Mouse (Mus musculus) heart, postnatal 0 days (tissue): ENCODE measurements at regions not wholly inside any gene's neighbourhood (a gene's known extent, or its start where the extent isn't known, plus 50 kb on each side); places are given as distances from the start of the nearest gene placed in this dataset.
"Not testable (repeated sequence)": the region's sequence is repeated elsewhere in the genome, so short reads cannot be mapped to it uniquely, and the experiment has no call there.

Source experiments
- CTCF ChIP-seq: IDR thresholded peaks from 2 replicates; pipeline ENCODE4 v1.5.1; 2016; ENCODE audit warnings: antibody characterized with exemption, control low read depth, low read depth
- EP300 ChIP-seq: IDR thresholded peaks from 2 replicates; pipeline ENCODE4 v1.6.1; 2016; ENCODE audit warnings: antibody characterized with exemption, low read depth

- not testable (repeated sequence) for TF ChIP-seq CTCF, EP300
Observed at GRCm38 (mm10) chr7:75398480-75398879, 56.9 kb upstream of the Akap13 start.
